Mouse (Mus musculus): Measurements from ENCODE around the gene Grid2.

GRCm38 (mm10) chr6:63946721-63947120 lies 691.0 kb downstream of the Grid2 start:
- TF ChIP-seq CTCF (IDR thresholded peaks at IDR 0.05; ENCODE audit: low read depth, low read length) (no peak), POLR2A (IDR thresholded peaks at IDR 0.05; ENCODE audit: borderline replicate concordance, low read depth, low read length) (no peak)

Measured in bone marrow macrophage, adult 2 months (primary cell).